Mouse (Mus musculus) erythroblast, adult 5-6 weeks (primary cell): ENCODE measurements around the gene Gm28036. TPM values are rescaled to one million over a fixed set of nuclear protein-coding genes. Genes with fewer than 3 reads are reported as not detected.
"Not testable (repeated sequence)": the region's sequence is repeated elsewhere in the genome, so short reads cannot be mapped to it uniquely, and the experiment has no call there.

Experiments
- ATAC-seq: replicated peaks from 2 replicates; pipeline ENCODE4 v1.8.0; 2016; ENCODE audit warnings: moderate number of reproducible peaks, mild to moderate bottlenecking, moderate TSS enrichment, inconsistent platforms; ENCODE audit not compliant: poor library complexity, low FRiP score, severe bottlenecking
- total RNA-seq, 2 experiments: library from RNA; stranded (forward) in 1 of 2; stranded (reverse) in 1 of 2; fragments of 150-400 nt in 1 of 2; fragments of 200-764, 138-1000 nt in 1 of 2; gene quantifications; 2 replicates each; pipeline versions ENCODE4 v1.2.3 to v1.2.4; 2015 to 2017; ENCODE audit warnings: low replicate concordance in 2 of 2

Gm28036 gene
- 0.42 and 15.8 TPM in 2 replicates for total RNA-seq (2015; ENCODE audit: low replicate concordance)
- total RNA-seq (2017; ENCODE audit: low replicate concordance) = 5.3 and 14.0 TPM in 2 replicates

DNA sequence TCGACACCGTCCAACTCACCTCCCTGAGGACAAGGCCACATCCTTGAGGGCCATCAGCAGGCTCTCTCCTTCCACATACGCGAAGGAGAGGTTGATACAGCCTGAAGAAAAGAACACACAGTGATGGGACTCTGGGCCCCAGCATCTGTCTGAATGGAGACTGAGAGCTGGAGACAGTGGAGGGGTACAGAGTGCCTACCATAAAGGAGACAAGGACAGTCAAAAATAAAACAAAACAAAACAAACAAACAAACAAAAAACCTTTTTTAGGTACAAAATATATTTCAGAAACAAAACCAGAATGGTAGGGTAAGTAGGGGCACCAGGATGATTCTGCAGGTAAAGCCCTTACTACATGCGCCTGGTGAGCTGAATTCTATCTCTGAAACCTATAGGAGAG lies at the start of gene Gm28036:
Gm28036 (minus strand) TSS at position 101 of the 400 bp plus-strand sequence.
- no peak for ATAC-seq

DNA sequence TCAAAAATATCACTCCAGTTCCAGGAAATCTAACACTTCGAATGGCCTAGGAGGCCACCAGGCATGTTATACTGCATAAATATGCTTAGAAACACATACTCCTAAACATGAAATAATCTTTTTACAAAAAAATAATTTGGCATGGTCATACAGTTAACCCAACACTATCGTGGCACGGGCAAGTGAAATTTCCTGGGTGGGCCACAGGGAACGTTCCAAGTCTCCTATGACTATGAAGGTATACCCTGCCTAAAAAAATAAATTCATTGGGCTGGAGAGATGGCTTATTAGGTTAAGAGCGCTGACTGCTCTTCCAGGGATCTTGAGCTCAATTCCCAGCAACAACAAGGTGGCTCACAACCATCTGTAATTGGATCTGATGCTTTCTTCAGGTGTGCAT lies 39.7 kb upstream of the Gm28036 start:
- ATAC-seq = no peak

DNA sequence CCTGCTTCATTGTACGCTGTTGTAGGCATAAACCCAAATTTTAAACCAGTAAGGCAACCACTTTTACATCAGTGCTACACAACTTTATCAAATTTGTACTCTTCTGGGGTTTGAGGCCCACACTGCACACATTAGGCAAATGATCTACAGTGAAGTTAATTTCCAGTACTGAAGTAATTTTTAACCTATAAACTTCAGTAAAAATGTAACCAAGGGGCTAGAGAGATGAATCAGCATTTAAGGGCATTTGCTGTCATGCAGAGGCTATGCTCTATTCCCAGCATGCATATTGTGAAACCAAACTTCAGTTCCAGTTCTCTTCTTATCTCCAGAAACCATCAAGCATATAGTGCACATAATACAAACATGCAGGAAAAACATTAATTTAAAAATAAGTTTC lies 38.6 kb upstream of the Gm28036 start:
- no peak for ATAC-seq

DNA sequence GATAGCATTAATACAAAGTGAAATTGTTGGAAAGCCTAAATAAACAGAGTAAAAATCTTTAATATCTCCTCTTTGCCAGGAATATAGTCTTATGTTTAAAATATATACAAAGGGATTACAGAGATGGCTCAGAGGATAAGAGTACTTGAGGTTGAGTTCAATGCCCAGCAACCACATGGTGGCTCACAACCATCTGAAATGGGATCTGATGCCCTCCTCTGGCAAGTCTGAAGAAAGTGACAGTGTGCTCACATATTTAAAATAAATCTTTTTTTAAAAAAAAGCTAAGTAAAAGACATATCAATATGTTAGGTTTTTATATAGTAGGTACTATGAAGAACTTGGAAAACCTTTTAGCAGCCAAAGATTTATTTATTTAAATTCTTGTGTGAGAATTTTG lies 24.6 kb upstream of the Gm28036 start:
- ATAC-seq = no peak

DNA sequence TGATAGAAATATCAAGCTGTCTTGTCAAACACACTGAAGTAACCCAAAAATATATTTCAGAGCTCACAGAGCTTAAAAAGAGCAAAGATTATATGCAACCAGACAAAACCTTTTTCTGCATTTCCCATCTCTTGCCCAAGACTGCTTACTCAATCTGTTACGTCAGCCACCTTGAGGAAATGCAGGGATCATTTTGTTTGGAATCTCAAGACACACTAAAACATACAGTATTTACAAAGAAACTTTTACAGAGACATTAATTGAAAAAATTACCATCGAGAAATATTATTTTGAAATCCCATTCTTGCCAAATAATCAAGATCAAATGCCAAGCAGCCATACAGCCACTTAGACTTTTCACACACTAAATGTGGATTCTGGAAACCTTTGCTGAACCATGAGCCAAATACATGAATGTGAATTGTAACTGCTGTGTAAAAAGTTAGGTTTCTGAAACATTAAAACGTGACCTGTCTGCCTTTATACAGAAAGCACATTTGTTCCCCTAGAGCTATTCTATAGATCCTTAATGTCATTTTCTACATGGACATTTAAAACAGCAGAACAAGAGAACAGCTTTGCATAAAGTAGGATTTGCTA lies 20.5 kb upstream of the Gm28036 start:
- no peak for ATAC-seq

DNA sequence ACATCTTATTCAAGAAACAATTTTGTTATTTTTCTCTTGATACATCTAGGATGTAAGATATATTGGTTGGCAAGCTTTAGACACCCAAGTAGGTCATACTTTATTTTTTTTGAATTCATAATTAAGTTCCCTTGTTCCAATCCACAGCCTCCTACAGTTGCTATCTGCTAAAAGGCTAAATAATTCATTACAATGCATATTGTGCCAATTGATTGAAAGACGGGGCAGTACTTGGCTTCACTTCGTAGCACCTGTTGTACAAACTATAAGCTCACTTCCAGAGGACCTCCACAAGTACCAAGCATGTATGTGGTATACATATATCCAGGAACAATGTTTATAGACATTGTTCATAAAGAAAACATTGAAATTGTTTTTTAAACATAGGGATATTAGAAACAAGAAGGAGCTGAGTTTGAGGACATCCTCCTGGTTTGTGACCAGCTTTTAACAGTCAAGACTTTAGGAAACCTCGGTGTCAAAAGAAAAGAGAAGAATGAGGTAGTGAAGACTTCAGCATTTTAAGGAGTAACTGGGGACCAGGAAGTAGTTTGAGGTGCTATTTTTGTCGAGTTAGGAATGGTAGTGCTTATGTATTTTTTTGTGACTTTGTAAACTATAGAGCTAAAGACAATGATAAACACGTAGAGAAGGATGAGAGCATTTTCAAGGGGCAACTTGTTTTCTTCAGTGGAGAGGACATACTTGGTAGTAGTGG lies 19.5 kb upstream of the Gm28036 start:
- no peak for ATAC-seq

DNA sequence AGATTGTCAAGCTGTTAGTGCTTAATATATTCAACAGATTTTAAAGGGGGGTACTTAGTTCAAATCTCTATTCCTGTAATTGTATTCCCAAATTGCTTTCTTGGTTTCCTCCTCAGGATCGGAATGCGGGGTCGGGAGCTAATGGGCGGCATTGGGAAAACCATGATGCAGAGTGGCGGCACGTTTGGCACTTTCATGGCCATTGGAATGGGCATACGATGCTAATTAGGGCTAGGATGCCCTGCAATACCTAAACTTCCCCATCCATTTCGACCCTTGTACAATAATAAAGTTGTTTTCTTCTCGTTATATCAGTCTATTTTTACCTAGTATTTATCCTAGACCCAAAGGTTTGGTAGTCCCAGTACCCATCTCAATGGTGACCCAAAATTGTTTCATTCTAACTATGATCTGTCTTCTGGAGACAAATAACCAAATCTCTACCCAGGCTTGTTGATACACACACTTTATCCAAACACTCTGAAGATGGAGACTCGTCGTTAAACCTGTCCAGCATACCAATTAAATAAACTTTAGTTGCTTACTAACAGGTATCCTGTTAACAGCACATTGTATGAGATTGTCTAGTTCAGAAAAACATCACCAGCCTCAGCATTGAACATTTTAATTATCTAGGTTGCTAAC lies 18.7 kb upstream of the Gm28036 start:
- no peak for ATAC-seq

DNA sequence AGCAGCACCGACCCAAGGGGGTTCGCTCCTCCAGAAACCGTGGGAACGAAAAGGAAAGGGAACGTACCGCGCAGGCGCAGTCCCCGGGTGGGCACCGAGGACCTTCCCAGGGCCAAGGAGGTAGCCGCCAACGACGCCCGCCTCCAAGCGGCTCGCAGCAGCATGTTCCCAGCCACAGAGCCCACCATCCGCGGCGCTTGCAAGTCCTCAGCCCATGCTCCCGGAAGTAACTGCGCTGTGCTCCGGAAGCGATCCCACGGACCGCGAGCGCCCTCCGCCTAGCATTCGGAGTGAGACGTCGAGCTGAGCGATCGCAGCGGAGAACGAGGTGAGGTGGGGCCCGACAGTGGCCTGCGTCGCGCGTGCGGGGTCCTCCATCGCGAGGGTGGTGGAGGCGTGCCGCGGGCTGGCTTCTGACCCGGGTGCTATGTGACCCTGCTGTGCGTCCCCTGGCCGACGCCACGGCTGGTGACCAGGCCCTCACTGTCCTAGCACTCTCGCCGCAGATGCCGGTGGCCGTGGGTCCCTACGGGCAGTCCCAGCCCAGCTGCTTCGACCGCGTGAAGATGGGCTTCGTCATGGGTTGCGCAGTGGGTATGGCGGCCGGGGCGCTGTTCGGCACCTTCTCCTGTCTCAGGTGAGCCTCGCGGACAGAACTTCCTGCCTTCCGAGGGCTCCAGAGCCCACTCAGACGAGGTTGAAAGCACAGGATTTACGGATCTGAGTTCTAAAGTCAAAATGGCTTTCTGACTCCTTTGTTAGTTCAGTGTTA lies 17.2 kb upstream of the Gm28036 start, which contains the start of the genes Romo1 and Nfs1:
Romo1 (plus strand) TSS at position 87 of the 772 bp plus-strand sequence.
Nfs1 (minus strand) TSS at position 234 of the 772 bp plus-strand sequence.
- peak; percentile 95 for ATAC-seq

DNA sequence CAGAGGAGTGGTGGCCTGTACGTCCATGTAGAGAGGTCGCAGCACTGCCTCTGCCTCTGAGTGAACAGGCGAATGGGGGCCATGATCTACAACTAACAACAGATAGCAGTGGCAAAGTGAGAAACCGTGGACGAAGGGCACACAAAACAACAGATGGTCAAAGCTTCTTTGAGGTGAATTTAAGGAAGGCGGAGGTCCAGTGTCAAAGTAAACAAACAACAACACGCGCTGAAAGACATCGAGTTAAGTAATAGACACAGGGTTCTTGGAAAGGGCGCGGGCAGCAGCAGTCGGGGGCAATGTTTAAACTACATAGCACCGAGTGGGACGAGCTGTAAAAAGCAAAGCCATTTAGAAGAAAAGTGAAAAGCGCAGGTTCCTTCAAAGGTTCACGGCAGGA lies 16.5 kb upstream of the Gm28036 start:
- ATAC-seq = peak; percentile 46

DNA sequence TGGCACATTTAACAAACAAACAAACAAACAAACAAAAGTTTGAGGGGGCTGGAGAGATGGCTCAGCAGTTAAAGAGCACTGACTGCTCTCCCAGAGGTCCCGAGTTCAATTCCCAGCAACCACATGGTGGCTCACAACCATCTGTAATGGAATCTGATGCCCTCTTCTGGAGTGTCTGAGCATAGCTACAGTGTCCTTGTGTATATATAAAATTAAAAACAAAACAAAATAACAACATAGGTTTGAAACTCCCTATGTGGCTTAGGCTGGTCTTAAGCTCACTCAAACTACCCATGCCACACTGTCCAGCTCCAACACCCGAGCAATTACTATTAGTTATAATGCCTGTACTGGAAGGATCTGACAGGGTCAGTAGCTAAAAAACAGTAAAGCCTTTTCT lies 15.9 kb upstream of the Gm28036 start:
- ATAC-seq = no peak

DNA sequence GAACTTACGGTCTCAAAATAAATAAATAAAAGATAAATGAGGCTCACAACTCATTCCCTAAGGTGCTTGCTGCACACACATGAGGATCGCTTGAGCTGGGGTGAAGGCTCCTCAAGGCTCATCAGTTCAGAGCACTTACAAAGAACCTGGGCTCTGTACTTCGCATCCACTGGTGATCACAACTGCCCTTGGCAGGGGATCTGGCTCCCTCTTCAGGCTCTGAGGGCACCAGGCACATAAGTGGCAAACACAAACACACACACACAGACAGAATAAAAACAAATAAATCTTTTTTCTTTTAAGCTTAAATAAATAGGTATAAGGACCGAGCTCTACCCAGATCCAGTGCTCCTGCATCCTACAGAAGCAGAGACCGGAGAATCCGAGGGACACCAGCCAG lies 8.8 kb upstream of the Gm28036 start:
- ATAC-seq = no peak

DNA sequence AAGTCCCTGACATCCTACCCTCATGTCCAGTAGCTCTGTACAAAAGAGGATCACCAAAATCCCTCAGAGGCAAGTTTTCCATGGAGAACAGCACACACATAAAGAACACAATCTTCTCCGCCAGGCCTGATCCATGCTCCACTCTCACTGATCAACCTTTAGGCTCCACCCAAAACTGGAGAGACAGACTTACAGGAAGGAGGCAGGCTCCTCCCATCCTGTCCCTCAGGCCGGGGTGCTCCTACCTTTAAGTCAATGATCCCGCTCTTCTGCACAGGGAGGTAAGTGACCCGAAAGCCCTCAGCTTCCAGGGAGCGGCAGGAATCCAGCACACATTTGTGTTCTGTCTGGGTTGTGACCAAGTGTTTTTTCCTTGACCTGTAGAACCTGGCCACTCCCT lies 7.3 kb upstream of the Gm28036 start:
- no peak for ATAC-seq

DNA sequence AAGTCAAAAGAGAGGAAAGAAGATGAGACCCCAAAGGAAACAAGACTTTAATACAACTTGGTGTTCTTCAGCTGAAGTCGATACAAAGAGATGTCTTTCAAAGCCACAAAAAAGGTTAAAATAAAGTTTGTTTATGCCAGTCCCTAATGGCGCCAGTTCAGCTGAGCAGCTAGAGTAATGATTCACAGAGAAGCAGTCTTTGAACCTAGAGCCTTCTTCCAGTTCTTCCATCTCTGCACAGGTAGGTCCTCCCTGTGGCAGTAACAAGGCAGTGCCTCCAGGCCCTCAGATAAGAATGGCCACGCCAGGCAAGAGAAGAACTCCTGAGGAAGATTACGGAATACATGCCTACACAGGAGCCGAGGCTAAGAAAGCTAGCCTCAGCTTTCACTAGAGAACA lies 3.2 kb downstream of the Gm28036 start:
- ATAC-seq = no peak

DNA sequence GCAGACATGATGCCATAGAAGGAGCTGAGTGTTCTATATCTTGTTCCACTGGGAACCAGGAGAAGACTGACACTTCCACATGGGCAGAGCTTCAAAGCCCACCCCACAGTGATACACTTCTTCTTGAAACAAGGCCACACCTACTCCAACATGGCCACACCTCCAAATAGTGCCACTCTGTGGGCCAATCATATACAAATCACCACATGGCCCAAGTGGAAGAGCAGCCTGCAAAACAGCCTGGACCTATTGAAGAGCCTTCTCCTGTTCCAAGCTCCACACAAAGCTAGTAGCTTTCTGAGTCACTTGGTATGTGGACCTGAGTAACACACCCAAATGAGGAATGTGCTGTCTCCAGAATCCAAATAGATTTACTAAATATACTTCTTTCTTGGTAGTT lies 7.3 kb downstream of the Gm28036 start:
- no peak for ATAC-seq

DNA sequence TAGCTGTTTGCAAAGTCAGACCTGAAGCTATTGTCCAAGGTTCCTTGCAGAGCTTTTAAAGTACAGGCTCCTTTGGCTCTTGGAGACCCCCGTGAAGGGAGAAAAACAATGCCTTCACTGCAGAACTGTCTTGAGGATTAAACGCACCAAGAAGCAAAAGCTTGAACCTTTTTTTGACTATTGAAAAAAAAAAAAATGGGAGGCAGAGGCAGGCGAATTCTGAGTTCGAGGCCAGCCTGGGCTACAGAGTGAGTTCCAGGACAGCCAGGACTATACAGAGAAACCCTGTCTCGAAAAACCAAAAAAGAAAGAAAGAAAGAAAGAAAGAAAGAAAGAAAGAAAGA lies 14.8 kb downstream of the Gm28036 start:
- ATAC-seq = not testable (repeated sequence)

DNA sequence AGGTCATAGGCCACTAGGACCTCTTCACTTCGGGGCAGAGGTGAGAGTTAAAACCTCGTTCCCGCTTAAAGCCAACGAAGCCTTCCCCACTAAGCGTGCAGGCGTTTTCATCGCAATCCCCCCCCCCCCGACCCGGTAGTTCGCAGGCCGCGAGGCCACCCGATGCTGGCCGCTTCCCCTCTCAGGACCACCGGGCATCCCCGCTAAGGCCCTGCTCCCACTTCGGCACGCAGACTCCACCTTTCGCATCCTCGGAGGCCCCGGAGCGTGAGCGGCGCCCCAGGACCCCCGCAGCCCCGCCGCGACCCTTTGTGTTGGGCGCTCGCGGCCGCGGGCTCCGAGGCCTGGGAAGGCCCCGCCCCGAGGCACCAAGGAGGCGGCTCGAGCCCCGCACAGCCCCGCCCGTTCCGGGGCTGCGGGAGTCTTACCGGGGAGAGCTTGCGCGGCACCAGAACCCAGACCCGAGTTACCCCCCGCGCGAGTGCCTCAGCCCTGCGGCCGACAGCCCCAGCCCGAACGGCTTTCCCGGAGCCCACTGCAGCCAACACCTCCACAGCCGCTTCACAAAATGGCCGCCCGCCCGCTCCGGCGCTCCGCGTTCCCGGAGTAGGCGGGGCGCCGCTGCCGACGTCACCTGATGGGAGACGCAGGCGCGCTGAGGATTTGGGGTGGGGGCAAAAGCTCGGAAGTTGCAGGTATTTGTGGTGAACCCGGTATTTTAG lies 15.4 kb downstream of the Gm28036 start, which contains the start of the genes Cpne1 and Rbm12:
Cpne1 (minus strand) TSS at position 608 of the 722 bp plus-strand sequence.
Rbm12 (minus strand) TSS at position 621 of the 722 bp plus-strand sequence.
- peak; percentile 95 for ATAC-seq

DNA sequence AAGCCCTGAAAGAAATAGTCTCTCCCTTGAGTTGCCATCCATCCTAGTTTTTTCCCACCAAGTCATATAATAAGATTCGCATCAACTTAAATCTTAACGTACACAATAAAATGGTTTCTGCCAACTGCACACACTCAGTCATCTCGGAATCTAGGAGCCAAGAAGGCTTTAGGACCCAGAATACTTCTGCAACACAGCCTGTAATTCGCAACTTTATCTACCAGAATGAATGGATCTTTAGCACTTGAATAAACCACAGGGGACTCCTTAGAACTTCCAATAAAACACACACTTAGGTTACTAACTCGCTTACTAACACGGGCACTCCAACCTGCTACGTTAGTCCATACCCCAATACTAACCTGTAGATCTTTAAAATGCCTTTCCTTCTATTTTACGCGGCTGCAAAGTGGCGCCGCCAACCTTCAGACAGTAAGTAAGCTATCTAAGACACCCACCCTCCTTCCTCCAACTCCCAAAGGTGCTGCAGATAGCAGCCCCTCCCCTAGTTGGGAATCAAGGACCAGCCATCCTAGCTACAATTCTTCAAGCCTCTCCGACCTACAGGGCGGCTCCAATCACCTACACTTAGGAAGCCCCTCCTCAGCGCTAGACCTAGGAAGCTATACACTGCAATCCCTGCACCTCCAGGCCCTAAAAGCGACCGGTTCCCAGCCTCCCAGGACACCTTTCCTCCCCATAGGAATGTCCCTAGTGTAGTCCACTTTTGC lies 16.1 kb downstream of the Gm28036 start:
- peak; percentile 59 for ATAC-seq

DNA sequence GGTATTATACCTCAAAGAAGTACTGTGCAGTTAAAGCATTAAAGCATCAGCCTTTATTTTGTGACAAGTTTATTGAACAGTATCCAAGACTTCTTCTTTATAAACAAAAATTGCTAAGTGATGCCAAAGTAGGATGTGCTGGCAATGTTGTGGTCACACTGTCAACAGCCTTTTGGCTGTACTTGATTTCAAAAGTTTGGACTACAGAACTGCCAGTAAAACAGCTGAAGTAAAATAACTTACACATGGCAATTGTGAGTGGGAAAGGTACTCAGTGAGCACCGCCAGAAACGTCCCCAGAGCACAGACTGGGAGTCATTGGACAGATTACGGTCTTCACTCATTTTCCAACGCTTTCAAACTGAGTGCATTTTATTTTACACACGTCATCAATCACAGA lies 35.0 kb downstream of the Gm28036 start:
- no peak for ATAC-seq

DNA sequence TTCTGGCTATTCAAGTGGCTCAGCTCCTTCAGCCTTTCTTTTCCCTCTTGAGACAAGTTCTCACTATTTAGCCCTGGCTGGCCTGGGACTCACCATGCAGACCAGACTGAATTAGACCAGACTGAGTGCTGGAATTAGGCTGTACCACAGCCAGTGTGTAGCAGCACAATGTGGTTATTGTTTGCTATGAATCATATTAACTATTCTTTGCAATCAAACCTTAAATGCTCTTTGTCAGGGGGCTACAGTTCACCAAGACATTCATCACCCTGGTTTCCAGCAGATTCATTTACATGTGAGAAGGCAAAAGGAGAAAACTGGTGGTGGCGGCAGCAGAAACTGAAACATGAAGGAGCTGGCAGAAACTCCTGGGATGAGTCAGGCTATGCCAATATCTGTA lies 37.1 kb downstream of the Gm28036 start:
- ATAC-seq = no peak
